Mouse (Mus musculus): ENCODE data around the gene Gm20538. TPM values are rescaled to one million over a fixed set of nuclear protein-coding genes. Genes with fewer than 3 reads are reported as not detected.
A peak's percentile ranks its signal among the peaks of the same experiment; 100 is the strongest.

The Gm20538 gene
- total RNA-seq (2021) = not detected
- long read RNA-seq, experiment 1, partial matches to known transcripts = 0 of 1 reads
- long read RNA-seq, experiment 1, other reads (novel, unspliced or antisense) = 1 of 1 reads
- long read RNA-seq, experiment 2 = 0 reads

DNA sequence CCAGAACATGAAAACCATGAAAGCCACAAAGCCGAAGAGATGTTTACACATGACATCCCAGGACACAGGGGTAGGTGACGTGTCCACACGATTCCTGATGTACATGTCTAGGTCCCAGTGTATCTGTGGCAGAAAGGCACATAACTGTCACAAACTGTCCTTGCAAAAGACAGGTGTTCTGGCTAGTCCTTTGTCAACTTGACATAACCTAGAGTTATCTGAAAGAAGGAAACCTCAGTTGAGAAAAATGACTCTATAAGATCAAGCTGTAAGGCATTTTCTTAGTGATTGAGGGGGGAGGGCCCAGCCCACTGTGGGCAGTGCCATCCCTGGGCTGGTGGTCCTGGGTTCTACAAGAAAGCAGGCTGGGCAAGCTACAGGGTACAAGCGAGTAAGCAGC, at the start of gene Gm20538:
Gm20538 (minus strand) TSS at position 101 of the 400 bp plus-strand sequence.
- DNase-seq = no peak

DNA sequence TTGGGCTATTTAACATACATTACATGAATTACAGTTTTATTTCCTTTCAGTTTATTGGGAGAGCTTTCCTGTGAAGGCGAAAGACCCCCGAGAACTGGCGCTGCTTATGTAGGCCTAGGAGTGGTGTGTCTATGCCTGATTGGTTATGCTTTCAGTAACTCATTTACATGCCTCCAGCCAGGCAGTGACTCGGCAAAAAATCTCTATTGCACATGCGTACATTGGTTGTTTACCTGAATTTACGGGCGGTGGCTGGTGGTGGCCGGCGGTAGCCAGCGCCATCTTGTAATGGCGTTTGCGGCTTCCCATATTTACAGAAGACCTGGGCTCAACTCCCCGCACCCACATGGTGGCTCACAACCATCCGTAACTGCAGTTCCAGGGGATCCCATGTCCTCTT, 41.5 kb upstream of the Gm20538 start:
- DNase-seq = no peak

DNA sequence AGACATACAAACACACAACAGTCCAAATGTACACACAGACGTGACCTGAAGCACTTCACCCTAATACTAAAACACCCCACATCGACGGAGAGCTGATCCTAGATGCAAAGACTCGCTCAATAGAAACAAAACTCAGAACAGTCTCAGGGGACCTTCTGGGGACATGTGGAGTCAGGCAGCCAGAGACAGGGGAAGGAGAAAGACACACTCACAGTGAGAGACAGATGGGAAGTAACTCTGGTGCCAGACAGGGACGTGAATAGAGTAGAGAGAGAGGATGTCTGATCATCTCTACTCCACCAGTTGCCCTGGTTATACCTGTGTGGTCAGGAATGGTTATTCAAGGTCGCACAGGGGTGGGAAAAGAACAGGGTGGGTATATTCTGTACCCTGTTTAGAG, 39.0 kb upstream of the Gm20538 start:
- DNase-seq = no peak

DNA sequence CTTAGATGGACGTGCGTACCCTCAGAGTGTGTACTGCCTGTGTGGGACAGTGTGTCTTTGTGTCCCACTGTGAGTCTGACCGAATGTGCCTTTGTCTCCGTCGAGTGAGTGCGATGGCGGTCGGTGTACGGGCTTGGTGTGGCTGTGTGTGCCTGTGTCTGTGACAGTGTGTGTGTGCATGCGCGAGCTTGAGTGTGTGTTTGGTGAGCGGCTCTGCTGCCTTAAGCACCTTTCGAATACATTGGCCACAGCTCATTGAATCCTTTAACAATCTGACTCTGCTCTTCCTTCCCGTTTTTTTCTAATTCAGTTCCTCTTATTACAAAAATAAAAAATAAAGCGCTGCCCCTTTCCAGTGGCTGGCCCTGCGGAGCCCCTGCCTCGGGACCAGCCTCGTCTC, 38.4 kb upstream of the Gm20538 start:
- DNase-seq = no peak

DNA sequence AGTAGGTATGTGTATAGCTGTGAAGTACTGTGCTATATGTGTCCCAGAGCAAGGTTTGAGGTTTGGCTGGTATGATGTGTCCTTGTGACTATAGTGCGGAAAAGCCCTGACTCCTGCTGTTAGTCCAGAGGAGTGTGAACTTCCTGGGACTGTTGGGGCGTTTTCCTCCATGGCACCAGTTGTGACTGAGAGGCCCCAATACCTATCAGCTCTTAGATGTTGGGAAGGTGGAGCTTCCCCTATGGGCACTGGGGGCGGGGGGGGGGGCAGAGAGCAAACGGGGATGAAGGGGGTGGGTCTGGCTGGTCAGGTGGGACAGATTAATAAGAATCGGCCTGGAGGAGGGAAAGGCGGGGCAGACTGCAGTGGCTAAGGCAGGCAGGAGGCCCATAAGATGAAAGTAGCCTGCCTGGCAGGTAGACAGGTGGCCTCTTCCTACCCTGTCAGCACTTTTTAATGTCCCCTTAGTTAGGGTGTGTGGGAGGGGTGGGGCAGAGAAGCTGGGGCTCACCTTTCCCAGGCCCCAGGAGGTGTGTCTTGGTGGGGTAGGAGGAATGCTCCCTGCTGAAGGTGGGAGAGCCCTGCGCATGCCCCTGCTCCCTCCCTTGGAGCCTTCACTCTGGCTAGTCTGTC, 37.1 kb upstream of the Gm20538 start:
- DNase-seq = no peak

DNA sequence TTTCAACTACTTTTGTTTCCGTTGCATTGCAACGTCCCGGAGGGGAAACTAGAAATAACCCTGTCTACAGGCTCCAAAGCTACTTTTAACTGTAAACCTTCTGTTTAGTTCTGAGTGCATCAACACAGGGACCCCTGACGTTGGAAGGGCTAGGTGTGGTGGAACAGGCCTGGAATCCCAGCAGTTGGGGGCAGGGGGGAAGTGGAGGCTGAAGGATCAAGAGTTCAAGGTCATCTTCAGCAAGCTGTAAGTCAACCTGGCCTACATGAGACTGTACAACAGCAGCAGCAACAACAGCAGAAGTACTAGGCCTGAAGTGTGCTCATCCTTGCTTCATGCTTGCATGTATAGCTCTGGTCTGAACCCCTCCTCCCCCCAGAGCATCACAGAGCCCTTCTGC, 35.4 kb upstream of the Gm20538 start:
- no peak for DNase-seq

DNA sequence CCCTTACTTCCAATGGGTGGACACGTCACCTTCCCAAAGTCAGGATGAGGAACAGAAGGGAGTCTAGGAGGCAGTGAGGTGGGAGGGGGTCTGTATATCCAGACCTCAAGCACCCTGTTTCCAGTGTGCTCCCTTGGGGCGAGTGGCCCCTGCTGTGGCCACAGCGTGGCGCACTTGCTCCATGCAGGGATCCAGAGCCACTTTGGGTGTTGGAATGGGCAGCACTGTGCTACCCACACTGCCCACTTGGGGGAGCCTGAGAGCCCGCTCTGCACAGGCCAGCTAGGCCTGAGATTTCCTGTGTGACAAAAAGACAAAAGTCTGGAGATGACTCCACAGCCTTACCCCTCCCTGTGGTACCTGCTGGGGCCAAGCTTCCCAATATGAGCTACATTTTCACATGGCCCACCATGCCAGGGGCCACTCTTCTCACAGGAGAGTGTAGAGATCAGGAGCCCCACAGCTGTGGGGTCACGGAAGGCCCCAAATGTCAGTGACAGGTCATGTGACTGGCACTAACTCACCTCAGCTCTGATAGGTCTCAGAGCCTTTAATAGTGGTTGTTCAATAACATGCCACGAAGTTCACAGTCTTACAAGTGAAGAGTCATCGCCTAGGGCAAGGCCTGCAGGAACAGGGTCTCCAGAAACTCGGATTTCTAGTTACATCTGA, 30.1 kb upstream of the Gm20538 start:
- peak; percentile 95 for DNase-seq

DNA sequence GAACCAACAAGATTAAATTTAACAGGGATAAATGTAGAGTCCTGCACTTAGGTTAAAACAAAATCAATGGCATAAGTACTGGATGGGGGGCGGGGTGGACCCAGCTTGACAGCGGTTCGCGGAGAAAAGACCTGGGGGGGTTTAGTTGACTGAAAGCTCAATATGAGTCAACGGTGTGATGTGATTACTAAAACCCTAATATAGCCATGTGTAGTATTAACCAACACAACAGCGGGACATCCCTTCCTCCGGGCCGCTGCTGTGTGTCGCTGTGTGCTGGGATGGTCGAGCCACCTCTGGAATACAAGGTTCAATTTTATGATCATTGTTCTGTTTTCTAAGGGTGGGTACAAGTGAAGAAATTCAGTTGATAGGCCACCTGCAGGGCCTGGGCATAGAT, 29.5 kb upstream of the Gm20538 start:
- DNase-seq = no peak

DNA sequence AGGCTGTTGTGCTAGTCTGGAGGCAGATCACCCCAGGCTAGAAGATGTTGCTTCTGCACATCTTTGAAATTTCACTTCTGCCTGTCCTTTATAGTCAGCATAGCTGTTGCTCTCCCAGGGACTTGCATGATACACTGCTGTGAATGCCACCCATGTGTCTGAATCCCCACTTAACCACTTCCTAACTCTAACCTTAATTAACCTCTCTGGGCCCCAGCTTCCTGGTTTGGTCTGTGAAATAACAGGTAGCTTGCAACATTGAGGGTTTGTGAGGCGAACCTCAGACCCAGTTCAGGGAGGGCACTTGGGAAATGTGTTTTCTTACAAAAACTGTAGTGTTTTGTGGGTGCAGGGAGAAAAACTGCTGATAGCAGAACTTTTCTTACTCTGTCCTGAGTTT, 25.4 kb upstream of the Gm20538 start:
- DNase-seq = no peak

DNA sequence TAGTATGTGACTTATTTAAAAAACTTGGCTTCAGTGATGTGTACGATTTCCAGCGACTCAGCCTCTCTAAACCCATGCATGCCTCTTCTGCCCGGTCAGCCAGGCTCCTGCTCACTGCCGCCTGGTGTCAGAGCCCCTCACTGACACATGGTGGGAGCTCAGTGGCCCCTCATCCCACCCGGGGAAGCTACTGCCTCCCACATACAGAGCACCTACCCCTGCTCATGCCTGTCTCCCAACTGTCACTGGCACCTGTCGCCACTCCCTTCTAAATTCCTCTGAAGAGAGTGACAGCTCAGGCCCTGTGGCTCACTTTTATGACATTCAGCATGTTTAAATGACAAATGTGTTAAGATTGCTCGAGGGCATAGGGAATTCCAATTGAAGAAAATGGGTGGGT, 23.6 kb upstream of the Gm20538 start:
- DNase-seq = no peak

DNA sequence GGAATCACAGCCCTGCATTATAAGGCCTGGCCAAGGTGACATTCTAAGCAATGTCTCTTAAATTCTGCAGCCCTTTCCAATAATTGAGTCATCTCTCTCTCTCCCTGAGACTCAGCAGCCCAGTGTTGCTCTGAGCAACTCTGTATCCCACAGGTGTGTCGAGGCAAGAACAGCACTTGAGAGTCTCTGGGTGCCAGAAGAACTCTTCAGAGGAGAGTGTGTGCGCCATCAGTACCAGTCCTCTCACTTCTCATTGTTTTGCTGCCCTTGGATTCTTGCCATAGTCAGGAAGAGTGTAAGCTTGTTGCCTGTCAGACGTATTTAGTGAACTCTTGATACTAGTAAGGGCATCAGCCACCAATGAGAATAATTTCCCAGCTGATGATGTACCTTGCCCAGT, 15.1 kb upstream of the Gm20538 start:
- DNase-seq = no peak

DNA sequence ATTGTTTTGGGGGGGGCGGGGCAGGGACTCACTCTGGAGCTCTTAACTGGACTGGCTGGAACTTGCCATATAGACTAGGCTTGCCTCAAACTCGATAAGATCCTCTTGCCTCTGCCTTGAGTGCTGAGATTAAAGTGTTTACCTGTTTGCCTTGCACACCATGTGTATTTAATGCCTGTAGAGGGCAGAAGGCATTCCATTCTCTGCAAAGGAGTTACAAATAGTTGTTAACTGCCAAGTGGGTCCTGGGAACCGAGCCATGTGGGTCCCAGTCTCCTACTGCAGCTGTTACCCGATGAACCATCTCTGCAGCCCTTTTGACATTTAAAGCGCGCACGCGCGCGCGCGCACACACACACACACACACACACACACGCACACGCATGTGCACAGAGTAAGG, 11.4 kb upstream of the Gm20538 start:
- DNase-seq = no peak

DNA sequence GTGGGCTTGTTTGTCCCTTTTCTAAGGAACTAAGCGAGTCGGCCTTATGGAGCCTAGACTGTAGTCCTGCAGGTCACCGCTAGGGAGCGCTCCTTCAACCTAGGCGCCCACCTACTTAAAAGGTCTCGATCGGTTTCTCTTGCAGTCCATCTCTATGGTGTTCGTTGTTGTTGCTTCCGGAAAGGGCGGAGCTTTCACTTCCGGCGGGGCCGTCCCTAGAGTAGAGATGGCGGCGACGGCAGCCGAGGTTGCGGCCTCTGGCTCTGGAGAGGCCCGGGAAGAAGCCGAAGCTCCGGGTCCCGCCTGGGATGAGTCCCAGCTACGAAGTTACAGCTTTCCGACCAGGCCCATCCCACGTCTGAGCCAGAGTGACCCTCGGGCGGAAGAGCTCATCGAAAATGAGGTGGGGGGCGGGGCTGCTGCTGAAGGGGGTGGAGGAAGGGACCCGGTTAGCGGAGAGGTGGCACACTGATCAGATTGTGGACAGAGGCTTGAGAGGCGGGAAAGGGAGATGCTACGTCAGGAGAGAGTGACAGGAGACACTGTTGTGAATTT, 10.1 kb upstream of the Gm20538 start, which contains the start of gene Hif1an:
Hif1an (plus strand) TSS at position 199 of the 555 bp plus-strand sequence.
- peak; percentile 92 for DNase-seq

DNA sequence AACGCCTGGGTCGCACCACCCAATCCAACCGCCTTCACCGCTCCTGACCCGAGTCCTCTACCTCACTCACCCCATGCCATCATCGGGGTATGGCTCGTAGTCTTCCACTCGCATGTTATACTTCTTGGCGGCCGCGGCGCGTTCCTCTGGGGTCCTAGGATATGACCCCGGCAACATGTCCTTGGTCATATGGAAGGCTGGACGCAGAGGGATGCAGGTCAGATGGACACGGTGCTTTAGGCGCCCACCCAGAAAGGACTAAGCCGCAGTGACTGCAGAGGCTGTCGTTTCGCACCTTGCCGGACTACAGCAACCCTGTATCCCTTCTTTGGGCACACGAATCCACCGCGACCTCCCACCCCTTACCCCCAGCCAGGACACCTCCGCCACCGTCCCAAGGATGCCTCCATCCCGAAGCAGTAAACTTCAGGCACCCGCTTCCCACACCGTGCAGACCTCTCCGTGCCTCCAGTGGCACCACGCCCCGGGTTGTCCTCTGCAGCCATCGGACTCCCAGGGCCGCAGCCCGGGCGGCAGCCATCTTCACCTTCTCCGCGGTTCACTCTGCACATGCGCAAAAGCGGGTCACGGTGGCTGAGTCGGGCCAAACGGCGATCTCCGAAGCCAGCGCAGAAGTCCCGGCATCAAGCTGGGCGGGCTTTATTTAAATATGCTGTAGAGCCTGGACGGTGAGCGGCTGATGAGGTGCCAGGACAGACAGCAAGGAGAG, 2.4 kb upstream of the Gm20538 start, which contains the start of gene Ndufb8:
Ndufb8 (minus strand) TSS at position 580 of the 730 bp plus-strand sequence.
- peak; percentile 98 for DNase-seq

DNA sequence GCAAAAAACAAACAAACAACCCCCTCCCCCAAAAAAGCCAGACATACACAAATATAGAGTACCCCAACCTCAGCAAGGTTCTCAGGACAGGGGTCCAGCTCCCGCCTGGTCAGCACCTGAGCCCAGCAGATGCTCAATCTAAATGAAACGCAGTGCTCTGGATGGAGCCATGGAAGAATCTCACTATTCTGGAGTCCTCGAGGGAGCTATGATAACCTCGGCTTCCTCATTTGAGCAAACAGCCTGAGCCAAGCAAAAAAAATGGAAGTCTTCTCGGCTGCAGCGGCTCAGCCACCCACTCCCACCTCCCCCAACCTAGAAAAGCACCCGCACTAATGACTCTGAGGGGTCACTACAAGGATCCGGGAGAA, 1.8 kb upstream of the Gm20538 start:
- DNase-seq = no peak

DNA sequence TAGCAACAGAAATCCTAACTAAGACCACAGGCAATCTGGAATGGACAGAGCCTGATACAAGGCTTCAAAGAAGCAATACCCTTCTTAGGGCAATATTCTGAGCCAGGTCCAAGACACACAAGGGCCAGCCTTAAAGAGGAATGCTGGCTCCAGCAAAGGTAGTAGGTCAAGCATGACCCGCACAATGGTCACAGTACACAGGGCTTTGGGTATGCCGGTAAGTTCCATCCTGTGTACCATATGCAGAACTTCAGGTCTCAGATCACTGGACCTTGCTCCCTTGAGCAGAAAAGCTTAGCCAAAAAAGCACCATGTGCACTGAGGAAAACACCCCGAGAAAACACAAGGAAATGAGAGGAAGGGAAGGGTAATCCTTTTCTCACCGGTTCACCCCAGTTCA, 655 bp upstream of the Gm20538 start:
- DNase-seq = no peak

DNA sequence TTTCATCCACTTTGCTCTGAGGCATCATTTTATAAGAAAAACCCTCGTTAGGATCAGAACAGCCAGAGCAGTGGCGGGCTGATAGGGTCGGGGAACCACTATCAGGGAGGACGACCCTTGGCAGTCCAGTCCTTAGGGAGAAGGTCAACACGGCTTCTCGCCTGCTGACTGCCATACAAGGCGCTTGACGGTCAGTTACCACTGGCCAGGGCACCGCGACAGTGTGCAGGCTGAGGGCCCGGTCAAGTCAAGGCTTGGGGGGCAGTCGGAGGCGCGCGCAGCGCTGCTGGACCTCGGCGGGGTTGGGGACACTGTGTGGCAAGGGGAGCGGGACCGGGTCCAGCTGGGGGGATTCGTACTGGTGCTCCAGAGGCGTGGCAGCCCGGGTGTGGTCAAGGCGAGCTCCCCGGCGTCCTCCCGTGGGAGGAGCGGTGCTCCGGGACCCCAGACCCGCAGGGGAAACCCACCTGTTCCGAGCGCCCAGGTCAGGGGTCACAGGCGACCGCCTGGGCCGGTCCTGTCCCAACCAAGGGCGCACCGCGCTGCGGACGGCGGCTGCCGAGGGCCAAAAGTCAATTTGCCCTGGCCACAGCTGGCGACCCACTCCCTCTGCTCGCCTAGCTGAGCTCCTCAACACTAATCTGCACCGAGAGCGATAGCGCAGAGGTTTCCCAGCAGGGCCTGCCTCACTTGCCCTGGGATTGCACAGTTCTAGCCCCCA, 7.2 kb downstream of the Gm20538 start, which contains the start of gene Sec31b:
Sec31b (minus strand) TSS at position 544 of the 721 bp plus-strand sequence.
- DNase-seq = peak; percentile 62

DNA sequence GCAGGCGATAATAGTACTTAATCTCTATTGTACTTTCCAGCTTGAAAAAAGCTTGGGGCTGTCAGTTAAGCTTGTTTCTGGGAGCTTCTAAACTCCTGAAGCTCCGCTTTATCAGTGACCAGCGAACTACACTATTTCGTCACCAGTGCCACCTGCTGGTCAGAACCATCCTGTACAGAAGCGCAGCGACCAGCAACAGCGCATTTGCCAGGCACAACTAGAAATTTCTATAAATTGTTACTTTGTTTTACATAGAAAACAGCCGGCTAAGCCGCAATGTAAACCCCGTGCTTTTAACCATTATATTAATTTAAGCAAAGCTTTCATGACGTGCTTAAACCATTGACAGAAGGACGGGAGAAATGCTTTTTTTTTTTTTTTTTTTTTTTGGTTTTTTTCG, 7.9 kb downstream of the Gm20538 start:
- DNase-seq = peak; percentile 79

DNA sequence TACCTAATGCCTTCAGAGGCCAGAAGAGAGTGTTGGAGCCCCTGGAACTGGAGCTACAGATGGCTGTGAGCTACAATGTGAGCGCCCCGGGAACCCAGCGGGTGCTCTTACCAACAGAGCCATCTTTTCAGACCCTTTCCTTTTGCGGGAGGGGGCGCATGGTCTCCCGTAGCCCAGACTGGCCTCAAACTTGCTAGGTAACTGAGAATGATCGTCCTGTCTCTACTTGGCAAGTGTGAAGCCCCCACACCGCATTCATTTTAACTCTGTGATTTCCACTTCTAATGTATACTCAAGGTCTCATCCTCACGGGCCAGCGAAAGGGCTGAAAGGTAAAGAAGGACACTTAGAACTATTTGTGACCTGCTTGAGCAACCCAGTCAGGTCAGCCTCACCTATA, 8.3 kb downstream of the Gm20538 start:
- no peak for DNase-seq

DNA sequence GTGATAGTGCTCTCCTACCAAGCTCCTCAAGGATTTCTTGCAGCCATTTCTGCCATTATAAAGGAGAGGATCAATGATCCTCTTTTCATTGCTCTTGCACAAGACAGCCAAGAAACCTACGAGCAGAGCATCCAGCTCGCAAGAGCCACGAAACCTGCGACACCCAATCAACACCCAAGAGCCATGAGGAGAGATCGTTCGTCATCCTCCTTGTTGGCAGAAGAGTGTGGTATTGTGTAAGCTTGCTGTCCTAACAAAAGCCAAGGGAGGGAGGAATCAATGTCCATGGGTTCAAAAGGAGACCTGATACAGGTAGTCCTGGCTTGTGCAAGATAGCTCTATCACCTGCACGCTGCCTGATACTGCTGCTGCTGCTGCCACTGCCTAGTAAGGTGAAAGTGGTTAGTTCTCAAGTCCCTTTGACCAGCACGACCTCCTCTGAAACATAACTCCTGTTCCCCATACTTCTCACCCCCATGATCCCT, 9.9 kb downstream of the Gm20538 start:
- DNase-seq = no peak

DNA sequence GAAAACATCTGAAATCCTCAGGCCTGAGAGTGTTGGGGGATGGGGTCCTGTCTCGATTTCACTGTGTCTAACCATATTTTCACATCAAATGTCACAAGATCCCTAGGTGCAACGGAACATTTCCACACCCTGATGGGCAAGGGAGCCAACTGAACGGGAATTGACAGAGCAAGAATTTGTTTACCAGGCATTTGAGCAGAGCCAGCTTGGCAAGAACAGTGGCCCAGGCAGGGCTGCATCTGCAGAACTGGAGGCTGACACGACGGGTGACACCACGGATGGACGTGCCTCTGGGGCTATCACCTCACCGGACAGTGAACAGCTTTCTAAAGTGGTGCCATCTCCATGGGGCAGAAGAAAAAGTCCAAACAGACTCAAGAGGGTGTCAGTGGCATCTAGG, 15.2 kb downstream of the Gm20538 start:
- no peak for DNase-seq

DNA sequence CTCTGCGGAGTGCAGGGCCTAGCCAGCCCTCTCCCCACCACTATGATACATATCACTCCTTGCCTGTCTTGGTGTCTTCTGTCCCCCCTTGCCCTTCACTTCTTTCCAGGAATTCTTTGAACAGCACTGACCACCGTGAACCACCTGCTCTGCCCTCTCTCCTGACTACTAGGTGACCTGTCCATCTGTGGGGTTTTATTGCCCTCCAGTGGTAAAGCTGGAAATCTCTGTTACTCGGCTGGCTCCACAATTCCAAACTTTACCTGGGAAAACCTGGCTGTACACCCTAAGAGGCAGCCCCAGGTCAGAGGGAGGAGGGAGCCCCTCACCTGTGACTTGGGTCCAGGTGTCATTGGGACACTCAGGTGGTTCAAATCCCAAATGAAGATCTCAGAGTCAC, 17.3 kb downstream of the Gm20538 start:
- no peak for DNase-seq
